Mouse (Mus musculus) Muller cell, postnatal 12 days (primary cell): Measurements from ENCODE around the gene Kcmf1.
"Not testable (repeated sequence)": the region's sequence is repeated elsewhere in the genome, so short reads cannot be mapped to it uniquely, and the experiment has no call there.

ENCODE experiments used
- DNase-seq: peaks from one replicate; pipeline ENCODE4 v3.0.0-alpha.2; 2015; ENCODE audit errors: inconsistent ontology term

Kcmf1 gene

GRCm38 (mm10) chr6:72899201-72899780 lies 488 bp downstream of the Kcmf1 start:
- DNase-seq = no peak

- peak; percentile 44 for DNase-seq
Measured at GRCm38 (mm10) chr6:72898244-72899200, 1.3 kb downstream of the Kcmf1 start.

GRCm38 (mm10) chr6:72895000-72895399 lies 4.8 kb downstream of the Kcmf1 start:
- no peak for DNase-seq

- DNase-seq = no peak
Measured at GRCm38 (mm10) chr6:72891238-72891637, 8.5 kb downstream of the Kcmf1 start.

GRCm38 (mm10) chr6:72888655-72889054 lies 11.1 kb downstream of the Kcmf1 start:
- DNase-seq = peak; percentile 26

GRCm38 (mm10) chr6:72885268-72885667 lies 14.5 kb downstream of the Kcmf1 start:
- DNase-seq = no peak

- no peak for DNase-seq
Measured at GRCm38 (mm10) chr6:72884767-72885166, 15.0 kb downstream of the Kcmf1 start.

- peak; percentile 20 for DNase-seq
Measured at GRCm38 (mm10) chr6:72882661-72883458, 16.9 kb downstream of the Kcmf1 start.

GRCm38 (mm10) chr6:72882222-72882621 lies 17.6 kb downstream of the Kcmf1 start:
- no peak for DNase-seq

GRCm38 (mm10) chr6:72881619-72881979 lies 18.2 kb downstream of the Kcmf1 start:
- DNase-seq = no peak

GRCm38 (mm10) chr6:72880913-72881618 lies 18.7 kb downstream of the Kcmf1 start:
- no peak for DNase-seq

GRCm38 (mm10) chr6:72876629-72877028 lies 23.1 kb downstream of the Kcmf1 start:
- no peak for DNase-seq

- no peak for DNase-seq
Measured at GRCm38 (mm10) chr6:72873338-72873737, 26.4 kb downstream of the Kcmf1 start.

- peak; percentile 22 for DNase-seq
Measured at GRCm38 (mm10) chr6:72872276-72872675, 27.5 kb downstream of the Kcmf1 start.

GRCm38 (mm10) chr6:72869601-72870000 lies 30.2 kb downstream of the Kcmf1 start:
- no peak for DNase-seq

GRCm38 (mm10) chr6:72868688-72869087 lies 31.1 kb downstream of the Kcmf1 start:
- no peak for DNase-seq

- no peak for DNase-seq
Measured at GRCm38 (mm10) chr6:72867746-72868145, 32.0 kb downstream of the Kcmf1 start.

GRCm38 (mm10) chr6:72866232-72866631 lies 33.5 kb downstream of the Kcmf1 start:
- DNase-seq = no peak

- not testable (repeated sequence) for DNase-seq
Measured at GRCm38 (mm10) chr6:72862686-72863085, 37.1 kb downstream of the Kcmf1 start.

- no peak for DNase-seq
Measured at GRCm38 (mm10) chr6:72854256-72854655, 45.5 kb downstream of the Kcmf1 start.

GRCm38 (mm10) chr6:72852180-72852579 lies 47.6 kb downstream of the Kcmf1 start:
- DNase-seq = no peak

- DNase-seq = no peak
Measured at GRCm38 (mm10) chr6:72851633-72852032, 48.1 kb downstream of the Kcmf1 start.
